ENCODE assay signal across 12 mouse cellular contexts in genomic region chr3:28388540-28388939, GRCm38 (mm10).
"Had no signal": no experiment of that assay in that cellular context is flagged by ENCODE, and none has a peak within 500 bp of the region (broad histone marks: within the 10 kb centered on the region; RNA-seq: fewer than 3 reads in every experiment).

No protein-coding gene starts in this region.

- H3K4me2 ChIP-seq: limb, embryonic 12.5 days; neural tube, embryonic 12.5 days had no signal

- H3K4me3 ChIP-seq: limb, embryonic 12.5 days; midbrain, embryonic 10.5 days; neural tube, embryonic 12.5 days had no signal

- H3K4me1 ChIP-seq: limb, embryonic 12.5 days had no signal

- H3K27me3 ChIP-seq: limb, embryonic 12.5 days; neural tube, embryonic 12.5 days had no signal

- H3K36me3 ChIP-seq: limb, embryonic 12.5 days; midbrain, embryonic 10.5 days; neural tube, embryonic 12.5 days had no signal

- H3K9ac ChIP-seq: limb, embryonic 12.5 days; liver, embryonic 14.5 days; neural tube, embryonic 12.5 days had no signal

- H3K27ac ChIP-seq: limb, embryonic 12.5 days; liver, embryonic 14.5 days; midbrain, embryonic 10.5 days; neural tube, embryonic 12.5 days; stomach, postnatal 0 days had no signal

- H3K9me3 ChIP-seq: limb, embryonic 12.5 days; midbrain, embryonic 10.5 days; neural tube, embryonic 12.5 days had no signal

- DNase-seq: kidney, postnatal 10 days; kidney, postnatal 4 days; liver; lung, adult 18-20 months; lung, postnatal 4 days; midbrain, embryonic 14.5 days; thymus, postnatal 4 days had no signal
